Mouse (Mus musculus): Measurements from ENCODE around the gene Sgip1. TPM values are rescaled to one million over a fixed set of nuclear protein-coding genes. Genes with fewer than 3 reads are reported as not detected.
A peak's percentile ranks its signal among the peaks of the same experiment; 100 is the strongest.

Gene Sgip1
- polyA plus RNA-seq, 1 experiment from 2014 or later = 0.44 TPM

DNA sequence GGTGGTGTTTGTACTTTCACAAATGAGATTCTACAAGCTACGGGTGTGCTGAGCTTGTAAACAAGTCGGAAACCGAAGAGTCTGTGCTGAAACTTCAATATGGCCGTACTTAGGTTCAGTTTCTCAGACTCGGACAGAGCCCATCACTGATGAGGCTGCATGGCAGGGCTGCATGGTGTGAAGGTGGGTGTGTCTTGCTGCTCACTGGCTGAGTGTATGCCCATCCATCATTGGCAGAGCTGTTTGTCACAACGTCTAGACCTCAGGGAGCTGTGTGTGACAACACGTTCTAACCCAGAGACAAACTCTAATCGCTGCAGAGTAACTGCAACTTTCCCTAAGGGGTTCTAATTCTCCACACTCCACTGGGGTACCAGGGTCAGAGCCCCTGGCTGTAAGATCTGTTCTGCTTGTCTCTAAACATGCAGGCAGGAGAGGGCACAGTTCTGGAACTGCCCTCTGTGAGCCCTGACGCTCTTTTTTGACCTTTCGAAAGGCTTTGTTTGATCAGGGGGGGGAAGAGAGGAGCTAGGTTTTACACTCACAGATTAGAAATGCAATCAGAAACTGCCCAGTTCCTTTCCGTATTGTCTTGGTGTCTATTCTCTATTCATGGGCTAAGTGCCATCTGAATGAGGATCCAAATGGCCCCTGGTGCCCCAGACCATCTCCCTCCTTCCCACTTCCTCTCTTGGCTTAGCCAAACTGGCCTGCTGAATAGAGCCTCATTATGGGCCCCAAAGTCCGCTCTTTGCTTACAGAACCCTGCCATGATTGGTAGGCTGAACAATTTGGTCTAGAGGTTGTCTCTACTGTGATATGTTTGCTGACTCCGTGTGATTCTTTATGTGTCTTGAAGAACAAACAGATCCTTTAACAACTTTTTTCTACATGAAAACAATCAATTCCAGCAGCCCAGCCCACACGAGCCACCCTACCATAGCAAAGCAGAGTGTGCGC, 121.9 kb downstream of the Sgip1 start:
- CTCF ChIA-PET = interaction anchor here (1.1 to 1.2 kb wide), 2 partner anchors 9 to 11 kb away, joined by 4 read pairs; no protein-coding TSS in a partner anchor
- ATAC-seq (no peak), DNase-seq (ENCODE audit: low read depth, low spot score) (no peak)
- in situ Hi-C loops (cut with MboI; ENCODE audit: low pct_unique_long_range_greater_than_20kb) = no loop called here
- no peak for TF ChIP-seq CTCF (IDR thresholded peaks at IDR 0.05)
- H3K27me3 ChIP-seq = no peaks in the 10 kb centered on the region
- POLR2A ChIA-PET = no interaction called here

DNA sequence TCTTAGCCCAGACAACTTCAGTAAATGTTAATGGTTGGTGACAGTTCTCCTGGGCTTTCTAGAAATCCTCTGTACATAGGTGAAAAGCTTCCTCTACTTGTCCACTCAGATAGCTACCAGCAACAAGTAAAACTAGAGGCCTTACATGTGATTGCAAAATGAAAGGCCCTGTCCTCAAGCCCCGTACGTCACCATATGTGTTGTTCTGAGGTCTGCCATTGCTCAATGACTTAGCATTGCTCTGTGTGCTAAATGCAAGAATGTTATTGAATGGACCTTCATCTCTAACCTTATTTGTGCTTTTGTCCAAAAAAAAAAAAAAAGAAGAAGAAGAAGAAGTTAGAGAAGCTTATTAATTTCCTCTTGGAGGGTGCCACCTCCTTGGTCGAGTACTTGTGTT, 125.4 kb downstream of the Sgip1 start:
- in situ Hi-C loops (cut with MboI; ENCODE audit: low pct_unique_long_range_greater_than_20kb) = no loop called here
- CTCF ChIA-PET = no interaction called here
- DNase-seq (ENCODE audit: low read depth, low spot score) (no peak), ATAC-seq (no peak)
- no peaks in the 10 kb centered on the region for H3K27me3 ChIP-seq
- no peak for TF ChIP-seq CTCF (IDR thresholded peaks at IDR 0.05)
- POLR2A ChIA-PET = no interaction called here

DNA sequence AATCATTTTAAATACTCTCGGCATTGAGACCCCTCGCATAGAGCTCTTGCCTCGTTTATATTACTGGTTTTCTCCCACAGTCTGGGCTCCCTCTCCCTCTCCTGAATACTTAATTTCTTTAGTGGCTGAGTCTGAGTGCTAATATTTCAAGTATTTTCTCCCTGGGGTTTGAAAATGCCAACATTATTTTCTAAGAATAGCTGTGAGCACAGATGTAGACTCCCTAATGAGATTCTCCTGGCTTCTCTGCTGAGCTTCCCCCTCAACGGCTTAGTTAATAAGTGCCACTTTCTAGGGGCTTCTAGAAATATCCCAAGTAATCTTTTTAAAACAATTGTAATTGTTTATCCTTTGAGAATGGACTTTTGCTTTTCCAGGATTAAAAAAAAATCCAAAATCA, 130.2 kb downstream of the Sgip1 start:
- ChIA-PET POLR2A (no interaction called here), CTCF (no interaction called here)
- ATAC-seq = no peak
- in situ Hi-C loops (cut with MboI; ENCODE audit: low pct_unique_long_range_greater_than_20kb) = no loop called here
- DNase-seq (ENCODE audit: low read depth, low spot score) = no peak
- no peak for TF ChIP-seq CTCF (IDR thresholded peaks at IDR 0.05)
- no peaks in the 10 kb centered on the region for H3K27me3 ChIP-seq

DNA sequence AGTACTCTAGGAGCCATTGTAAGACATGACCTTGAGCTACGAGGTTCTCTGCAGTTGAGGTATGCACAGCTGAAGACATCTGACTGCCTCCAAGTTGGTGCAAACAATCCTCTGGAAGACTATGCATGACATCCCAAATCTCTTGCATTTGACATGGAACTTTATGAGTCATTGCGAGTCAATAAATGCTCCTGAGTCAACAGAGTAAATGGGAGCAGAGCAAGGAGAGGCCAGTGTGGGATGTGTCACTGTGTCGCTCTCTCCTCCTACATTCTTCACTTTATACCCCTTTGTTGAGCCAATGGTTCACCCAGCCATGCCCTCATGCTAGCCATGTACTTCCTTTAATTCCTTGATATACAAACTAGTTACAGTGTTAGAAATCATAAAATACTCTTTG, 142.0 kb downstream of the Sgip1 start:
- DNase-seq (ENCODE audit: low read depth, low spot score) (peak; percentile 15), ATAC-seq (peak; percentile 51)
- CTCF ChIA-PET = interaction anchor here (1.6 kb wide), 1 partner anchor 12 kb away, joined by 5 read pairs; no protein-coding TSS in a partner anchor
- POLR2A ChIA-PET = no interaction called here
- in situ Hi-C loops (cut with MboI; ENCODE audit: low pct_unique_long_range_greater_than_20kb) = no loop called here
- H3K27me3 ChIP-seq = no peaks in the 10 kb centered on the region
- no peak for TF ChIP-seq CTCF (IDR thresholded peaks at IDR 0.05)

DNA sequence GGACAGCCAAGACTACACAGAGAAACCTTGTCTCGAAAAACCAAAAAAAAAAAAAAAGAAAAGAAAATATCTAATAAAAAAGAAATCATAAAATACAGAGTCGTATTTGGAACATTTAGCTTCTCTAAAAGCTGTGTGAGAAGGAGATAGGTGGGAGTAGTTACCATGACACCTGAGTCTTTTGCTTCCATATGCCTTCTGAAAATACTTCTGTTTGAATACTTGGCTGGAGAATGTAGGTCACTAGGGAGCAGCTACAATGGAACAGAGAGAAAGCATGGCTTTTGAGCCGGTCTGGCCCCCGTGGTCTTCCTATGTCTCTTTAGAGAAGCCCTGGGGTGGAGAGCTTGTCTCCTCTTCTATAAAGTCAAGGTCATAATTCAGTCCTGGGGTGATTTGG, 143.1 kb downstream of the Sgip1 start:
- ChIA-PET POLR2A (no interaction called here), CTCF (no interaction called here)
- ATAC-seq = no peak

DNA sequence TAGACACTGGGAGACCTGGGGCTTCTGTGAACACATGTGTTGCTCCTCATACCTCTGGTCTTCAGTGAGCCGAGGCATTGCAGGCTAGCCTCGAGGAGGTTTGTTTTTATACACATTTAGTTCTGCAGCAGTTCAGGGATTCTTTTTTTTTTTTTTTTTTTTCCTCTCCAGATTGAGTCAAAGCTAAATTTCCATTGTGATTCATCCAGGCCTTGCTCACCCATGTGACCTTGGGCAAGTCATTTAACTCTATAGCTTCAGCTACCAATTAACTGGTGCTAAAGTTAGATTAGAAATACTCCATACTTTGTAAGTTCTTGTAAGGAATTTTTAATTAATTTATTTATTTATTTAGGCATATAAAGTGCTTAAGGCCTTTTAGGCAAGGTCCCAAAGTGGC, 145.4 kb downstream of the Sgip1 start:
- ATAC-seq = no peak
- CTCF ChIA-PET = no interaction called here
- in situ Hi-C loops (cut with MboI; ENCODE audit: low pct_unique_long_range_greater_than_20kb) = no loop called here
- DNase-seq (ENCODE audit: low read depth, low spot score) = no peak
- no peaks in the 10 kb centered on the region for H3K27me3 ChIP-seq
- no peak for TF ChIP-seq CTCF (IDR thresholded peaks at IDR 0.05)
- POLR2A ChIA-PET = interaction anchor here (0.6 kb wide), 1 partner anchor 25 kb away, joined by 3 read pairs; no protein-coding TSS in a partner anchor

More for the DNA sequence above, 143.1 kb downstream of the Sgip1 start:
- no peak for TF ChIP-seq CTCF (IDR thresholded peaks at IDR 0.05)
- DNase-seq (ENCODE audit: low read depth, low spot score) = no peak
- H3K27me3 ChIP-seq = no peaks in the 10 kb centered on the region
- in situ Hi-C loops (cut with MboI; ENCODE audit: low pct_unique_long_range_greater_than_20kb) = no loop called here

DNA sequence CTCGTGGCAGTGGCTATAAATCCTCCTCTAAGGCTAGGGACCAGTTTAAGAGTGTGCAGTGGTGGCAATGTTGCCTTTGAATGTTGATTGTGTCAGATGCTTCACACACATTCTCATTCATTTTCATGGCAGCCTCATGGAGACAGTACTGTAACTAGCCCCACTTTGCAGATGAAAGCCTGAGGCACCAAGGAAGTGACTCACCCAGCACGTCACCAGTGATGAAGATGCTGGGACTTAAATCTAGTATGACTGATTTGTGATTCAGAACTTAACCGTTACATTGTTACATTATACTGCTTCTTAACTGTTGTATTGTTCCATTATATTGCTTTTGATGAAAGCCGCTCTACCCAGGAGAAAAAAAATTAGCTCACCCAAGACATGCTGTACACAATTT, 145.8 kb downstream of the Sgip1 start:
- in situ Hi-C loops (cut with MboI; ENCODE audit: low pct_unique_long_range_greater_than_20kb) = no loop called here
- ChIA-PET CTCF (no interaction called here), POLR2A (interaction anchor here (0.6 kb wide), 1 partner anchor 24 kb away, joined by 3 read pairs; no protein-coding TSS in a partner anchor)
- DNase-seq (ENCODE audit: low read depth, low spot score) (no peak), ATAC-seq (no peak)
- no peaks in the 10 kb centered on the region for H3K27me3 ChIP-seq
- TF ChIP-seq CTCF (IDR thresholded peaks at IDR 0.05) = no peak

DNA sequence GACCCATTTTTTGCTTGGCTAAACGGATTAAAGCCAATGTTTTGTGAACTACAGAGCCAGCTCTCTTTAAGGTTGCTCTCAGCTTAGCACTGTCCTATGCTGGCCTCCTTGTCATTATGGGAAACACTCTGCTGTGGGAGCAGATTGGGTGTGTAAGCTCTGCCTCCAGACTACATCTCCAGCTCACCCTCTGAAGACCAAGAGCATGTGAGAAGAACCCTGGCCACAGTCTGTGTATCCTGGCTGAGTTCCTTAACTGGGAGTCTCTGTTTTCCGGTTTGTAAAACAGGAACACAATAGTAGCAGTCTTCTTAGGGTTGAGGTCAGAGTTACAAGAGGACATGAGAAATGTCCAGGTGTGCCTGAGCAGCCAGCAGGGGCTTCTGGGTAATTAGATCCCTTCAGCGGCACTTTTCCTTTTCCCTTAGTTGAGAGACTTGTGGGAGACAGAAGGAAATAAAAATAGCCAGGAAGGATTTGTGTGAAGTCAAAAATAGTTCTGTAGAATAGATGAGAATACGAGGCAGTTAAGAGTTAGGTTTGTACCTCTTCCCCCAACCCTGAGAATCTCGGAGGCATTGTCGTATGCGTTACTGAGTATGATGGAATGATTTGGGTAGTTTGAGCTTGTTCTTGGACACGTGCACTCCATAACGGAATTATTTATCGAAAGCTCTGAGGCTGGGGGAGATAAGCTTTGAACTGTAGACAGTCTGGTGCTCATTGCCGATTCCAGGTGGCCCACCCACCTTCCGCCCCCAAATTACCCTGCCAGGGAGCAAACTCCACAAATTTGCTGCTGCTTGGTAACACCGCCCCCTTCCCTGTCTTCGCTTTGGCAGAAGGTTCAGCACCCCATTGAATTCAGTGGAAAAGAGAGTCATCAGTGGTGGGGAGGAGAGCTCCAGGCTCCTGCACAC, 146.9 kb downstream of the Sgip1 start:
- POLR2A ChIA-PET = no interaction called here

DNA sequence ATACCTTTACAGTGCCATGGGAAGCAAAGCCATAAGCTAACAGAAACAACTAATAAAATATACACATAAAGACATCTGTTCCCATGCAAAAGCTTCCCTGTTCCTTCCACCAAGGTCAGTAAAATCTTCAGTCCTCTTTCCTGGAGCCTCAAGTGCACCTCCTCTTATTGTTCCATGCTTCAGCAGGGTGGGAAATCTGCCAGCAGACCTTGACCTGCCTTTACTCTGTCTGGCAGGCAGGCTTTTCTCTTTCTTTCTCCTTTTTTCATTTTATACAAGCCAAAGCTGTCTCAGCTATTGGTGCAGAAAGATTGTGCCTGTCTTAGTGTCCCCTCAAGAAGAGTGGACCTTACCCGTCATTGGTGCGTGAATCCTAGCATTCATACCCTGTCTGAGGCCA, 154.8 kb downstream of the Sgip1 start:
- no peak for ATAC-seq

More for the DNA sequence above, 146.9 kb downstream of the Sgip1 start:
- no peak for ATAC-seq
- in situ Hi-C loops (cut with MboI; ENCODE audit: low pct_unique_long_range_greater_than_20kb) = no loop called here
- TF ChIP-seq CTCF (IDR thresholded peaks at IDR 0.05) = no peak
- CTCF ChIA-PET = no interaction called here
- no peak for DNase-seq (ENCODE audit: low read depth, low spot score)
- no peaks in the 10 kb centered on the region for H3K27me3 ChIP-seq

DNA sequence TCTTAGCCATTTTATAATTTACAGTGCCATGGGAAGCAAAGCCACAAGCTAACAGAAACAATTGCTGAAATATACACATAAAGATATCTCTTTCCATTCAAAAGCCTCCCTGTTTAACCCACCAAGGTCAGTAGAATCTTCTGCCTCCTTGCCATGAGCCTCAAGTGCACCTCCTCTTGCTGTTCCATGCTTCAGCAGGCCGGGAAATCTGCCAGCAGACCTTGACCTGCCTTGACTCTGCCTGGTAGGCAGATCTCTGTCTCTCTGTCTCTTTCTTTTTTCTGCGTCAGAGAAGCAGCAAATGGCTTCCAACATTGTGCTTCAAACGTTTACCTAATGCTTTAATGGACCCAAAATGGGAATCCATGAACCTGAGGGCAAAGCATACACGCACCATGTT, 157.9 kb downstream of the Sgip1 start:
- POLR2A ChIA-PET = no interaction called here
- in situ Hi-C loops (cut with MboI; ENCODE audit: low pct_unique_long_range_greater_than_20kb) = no loop called here
- ATAC-seq (no peak), DNase-seq (ENCODE audit: low read depth, low spot score) (no peak)
- TF ChIP-seq CTCF (IDR thresholded peaks at IDR 0.05) = no peak
- no peaks in the 10 kb centered on the region for H3K27me3 ChIP-seq
- CTCF ChIA-PET = no interaction called here

More for the DNA sequence above, 154.8 kb downstream of the Sgip1 start:
- POLR2A ChIA-PET = no interaction called here
- H3K27me3 ChIP-seq = no peaks in the 10 kb centered on the region
- no peak for TF ChIP-seq CTCF (IDR thresholded peaks at IDR 0.05)
- DNase-seq (ENCODE audit: low read depth, low spot score) = no peak
- CTCF ChIA-PET = interaction anchor here (1.9 kb wide), 1 partner anchor 13 kb away, joined by 5 read pairs; no protein-coding TSS in a partner anchor
- in situ Hi-C loops (cut with MboI; ENCODE audit: low pct_unique_long_range_greater_than_20kb) = no loop called here

DNA sequence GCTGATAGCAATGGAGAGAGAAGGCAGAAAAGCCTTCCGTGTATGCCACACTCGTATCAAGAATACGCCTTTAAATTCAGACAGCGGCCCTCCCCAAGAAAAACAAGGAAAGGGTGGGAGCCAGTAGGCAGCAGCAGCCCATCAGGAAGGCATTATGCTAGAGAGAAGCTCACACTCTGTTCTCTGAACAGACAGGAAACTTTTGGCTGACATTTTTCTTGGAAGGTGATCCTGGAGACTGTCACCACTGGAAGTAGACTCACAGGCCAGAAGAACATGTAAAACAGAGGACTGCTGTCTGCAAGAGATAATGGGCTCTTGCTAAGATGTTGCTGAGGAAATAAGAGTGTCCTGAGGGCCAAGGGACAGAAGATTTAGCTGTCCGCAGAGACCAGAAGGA, 158.6 kb downstream of the Sgip1 start:
- ChIA-PET CTCF (no interaction called here), POLR2A (no interaction called here)
- TF ChIP-seq CTCF (IDR thresholded peaks at IDR 0.05) = no peak
- ATAC-seq (no peak), DNase-seq (ENCODE audit: low read depth, low spot score) (no peak)
- in situ Hi-C loops (cut with MboI; ENCODE audit: low pct_unique_long_range_greater_than_20kb) = no loop called here
- no peaks in the 10 kb centered on the region for H3K27me3 ChIP-seq
